9 mouse cellular contexts compared by ENCODE assay signal in the genomic region with DNA sequence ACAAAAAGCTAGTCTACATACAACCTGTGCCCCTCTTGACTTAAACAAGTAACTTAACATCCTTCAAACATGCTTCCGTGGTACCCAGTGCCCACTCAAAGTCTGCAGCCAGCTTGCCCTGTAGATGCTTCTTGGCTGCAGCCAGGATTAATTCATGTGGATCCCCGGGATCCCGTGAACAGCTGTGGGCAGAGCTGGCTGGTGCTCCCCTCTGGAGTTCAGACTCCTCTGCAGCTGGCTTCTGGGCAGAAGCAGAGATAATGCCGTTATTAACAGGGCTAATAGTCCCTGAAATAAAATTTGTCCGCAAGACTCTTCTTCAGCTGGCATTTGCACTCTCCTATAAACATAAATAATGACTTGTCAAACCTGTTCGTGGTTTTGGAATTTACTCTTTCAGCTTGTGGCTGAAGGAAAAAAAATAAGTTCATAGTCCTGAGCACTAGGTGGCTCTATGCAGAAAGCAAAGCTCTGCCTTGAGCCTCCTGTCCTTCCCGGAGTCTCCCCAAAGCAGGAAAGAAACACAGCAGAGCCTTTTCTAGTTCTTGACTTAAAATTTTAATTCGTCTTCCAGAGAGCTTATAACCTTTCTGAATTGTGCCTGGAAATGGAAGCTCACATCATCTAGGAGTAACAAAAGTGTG.
DNase-seq lines count a peak whose midpoint lies in the region; ATAC-seq lines count a peak whose summit lies in the region.
"Had no signal": no experiment of that assay in that cellular context is flagged by ENCODE, and none has a peak within 500 bp of the region (broad histone marks: within the 10 kb centered on the region; RNA-seq: fewer than 3 reads in every experiment).

No protein-coding gene starts in this region.

- no peaks in the 10 kb centered on the region for H3K9me3 ChIP-seq in heart, embryonic 12.5 days (replicated peaks)
- H3K9me3 ChIP-seq: heart, embryonic 13.5 days had no signal

- no peak for ATAC-seq in heart, embryonic 12.5 days (ENCODE audit: insufficient number of reproducible peaks, low FRiP score)
- ATAC-seq in CD4-positive, CD25-positive, alpha-beta regulatory T cell, adult 4 months, result no peak

- H3K4me3 ChIP-seq in heart, embryonic 12.5 days, result no peak overlapping the region
- H3K4me3 ChIP-seq: heart, embryonic 13.5 days had no signal

- WGBS in heart, embryonic 12.5 days, result 21% methylated on average over 8 of the region's 8 CpGs

- no peak overlapping the region for H3K4me2 ChIP-seq in heart, embryonic 12.5 days
- H3K4me2 ChIP-seq: heart, embryonic 13.5 days had no signal

- no peak overlapping the region for H3K9ac ChIP-seq in heart, embryonic 12.5 days
- H3K9ac ChIP-seq: heart, embryonic 13.5 days had no signal

- 0 out of 2 replicates have a peak, but pooled peaks cover 8% of the 10 kb centered on the region for H3K27me3 ChIP-seq in heart, embryonic 12.5 days (replicated peaks)

- H3K27ac ChIP-seq in heart, embryonic 12.5 days (ENCODE audit: poor library complexity, severe bottlenecking), result no peak overlapping the region
- H3K27ac ChIP-seq: heart, embryonic 13.5 days had no signal

- no peaks in the 10 kb centered on the region for H3K36me3 ChIP-seq in heart, embryonic 12.5 days
- H3K36me3 ChIP-seq: heart, embryonic 13.5 days had no signal

- DNase-seq in heart, postnatal 4 days, result peak; percentile 20
- DNase-seq in 416B (ENCODE audit: low read depth), result peak; percentile 7
- DNase-seq in adrenal gland, postnatal 36 days, result peak; percentile 20 to 28
- DNase-seq in kidney, postnatal 25 days, result peak; percentile 14 to 43
- DNase-seq in retina, postnatal 1 day, result peak; percentile 38
- DNase-seq in urinary bladder, postnatal 10 days (ENCODE audit: low spot score), result no peak

- peaks cover 11% of the 10 kb centered on the region for H3K4me1 ChIP-seq in heart, embryonic 12.5 days (replicated peaks)
